Mouse (Mus musculus) hindbrain, embryonic 13.5 days (tissue): ENCODE data around the gene C1qtnf9. TPM values are rescaled to one million over a fixed set of nuclear protein-coding genes. Genes with fewer than 3 reads are reported as not detected.

ENCODE experiments used
- ATAC-seq: fragments of 200-750 bp; cut with Nextera tagmentation; 2 replicates; pipeline ENCODE4 v1.8.0; 2017; ENCODE audit warnings: moderate TSS enrichment; ENCODE audit not compliant: low FRiP score
- H3K27ac ChIP-seq: fragments of 300-500 bp; sonication (generic); 2 replicates; pipeline ENCODE4 v1.5.1; 2015; ENCODE audit warnings: inconsistent platforms, mild to moderate bottlenecking, moderate library complexity
- H3K27me3 ChIP-seq: fragments of 300-500 bp; sonication (generic); 2 replicates; pipeline ENCODE4 v1.6.1; 2015; ENCODE audit warnings: mild to moderate bottlenecking, inconsistent platforms
- H3K36me3 ChIP-seq: fragments of 300-500 bp; sonication (generic); 2 replicates; pipeline ENCODE4 v1.6.1; 2015; ENCODE audit warnings: mild to moderate bottlenecking, inconsistent platforms
- H3K4me1 ChIP-seq: fragments of 300-500 bp; sonication (generic); replicated peaks from 2 replicates; pipeline ENCODE4 v1.6.1; 2015; ENCODE audit warnings: inconsistent platforms
- H3K4me2 ChIP-seq: fragments of 300-500 bp; sonication (generic); 2 replicates; pipeline ENCODE4 v1.6.1; 2015; ENCODE audit warnings: inconsistent platforms, mild to moderate bottlenecking, moderate library complexity
- H3K4me3 ChIP-seq: fragments of 300-500 bp; sonication (generic); 2 replicates; pipeline ENCODE4 v1.5.1; 2015; ENCODE audit warnings: mild to moderate bottlenecking, inconsistent platforms
- H3K9ac ChIP-seq: fragments of 300-500 bp; sonication (generic); 2 replicates; pipeline ENCODE4 v1.6.1; 2015; ENCODE audit warnings: mild to moderate bottlenecking, inconsistent platforms
- H3K9me3 ChIP-seq: fragments of 300-500 bp; sonication (generic); 2 replicates; pipeline ENCODE4 v1.6.1; 2016; ENCODE audit warnings: inconsistent platforms
- WGBS: fragments of 180-500 bp; shearing (Covaris S2); methylation state at CpG from one replicate; pipeline ENCODE4 v1.1.7; 2015; 5-methylcytosine and 5-hydroxymethylcytosine counted together
- polyA plus RNA-seq: library from polyadenylated mRNA; unstranded; fragments of >200 nt; fragmentation: Nextera tagmentation; extraction: Ambion mirVana; gene quantifications from 2 replicates; pipeline ENCODE4 v1.2.1, GENCODE M21; 2015

Gene C1qtnf9
- polyA plus RNA-seq, result 0.12 and 0.23 TPM in 2 replicates

DNA sequence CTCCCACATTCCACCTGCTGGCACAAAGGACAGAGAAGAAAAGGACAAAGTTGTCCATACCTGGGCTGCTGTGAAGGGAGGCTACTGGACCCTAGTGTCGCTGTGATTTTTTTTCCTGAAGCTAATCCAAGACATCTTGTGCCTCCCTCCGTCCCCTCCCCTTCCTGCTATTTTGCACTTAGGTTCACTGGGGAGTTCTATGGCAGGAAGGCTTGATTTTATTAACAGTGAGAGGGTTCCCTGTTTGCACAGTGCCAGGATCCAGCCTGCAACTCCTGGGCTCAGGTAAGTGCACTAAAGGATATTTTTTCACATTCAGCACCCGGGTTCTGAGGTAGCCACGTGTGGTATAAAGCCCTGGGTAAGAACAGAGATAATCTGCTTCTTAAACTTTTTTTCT, at the start of gene C1qtnf9:
Gene C1qtnf9, plus strand, starts transcription at position 251 of the 400 bp plus-strand sequence.
- Histone ChIP-seq H3K9ac (no peak within 1 kb of the TSS), H3K4me3 (no peak within 1 kb of the TSS), H3K36me3 (no peaks in the 10 kb centered on the region), H3K27ac (no peak within 1 kb of the TSS), H3K27me3 (no peaks in the 10 kb centered on the region), H3K9me3 (no peaks in the 10 kb centered on the region), H3K4me2 (no peak within 1 kb of the TSS), H3K4me1 (0 out of 2 replicates have a peak, but pooled peaks cover 8% of the 10 kb centered on the region)
- ATAC-seq, result no peak
- 77% methylated on average over 4 of the region's 4 CpGs for WGBS

DNA sequence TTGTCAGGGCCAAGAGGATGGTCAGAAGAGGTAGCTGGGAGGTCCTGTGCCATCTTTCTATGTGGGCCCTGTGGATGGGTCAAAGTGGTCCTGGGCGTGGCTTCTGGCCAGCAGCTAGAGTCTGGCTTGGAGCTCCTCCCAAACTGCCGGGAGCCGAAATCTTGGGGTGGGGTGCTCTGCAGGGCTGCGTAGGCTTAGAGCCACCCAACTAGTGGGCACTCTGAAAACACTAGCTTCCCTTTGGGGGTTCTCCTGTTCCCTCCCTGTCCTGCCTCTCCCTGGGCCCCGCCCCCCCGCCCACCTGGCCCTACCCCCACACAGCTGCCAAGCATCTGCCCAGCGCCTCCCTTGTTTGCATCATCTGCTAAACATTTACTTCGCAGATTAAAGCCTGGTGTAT, 46.6 kb upstream of the C1qtnf9 start:
- Histone ChIP-seq H3K27ac (no peak overlapping the region), H3K9ac (no peak overlapping the region), H3K4me3 (no peak overlapping the region), H3K36me3 (no peaks in the 10 kb centered on the region), H3K4me1 (peaks cover 3% of the 10 kb centered on the region), H3K4me2 (no peak overlapping the region), H3K27me3 (no peaks in the 10 kb centered on the region), H3K9me3 (no peaks in the 10 kb centered on the region)
- no peak for ATAC-seq
- 66% methylated on average over 8 of the region's 8 CpGs for WGBS

DNA sequence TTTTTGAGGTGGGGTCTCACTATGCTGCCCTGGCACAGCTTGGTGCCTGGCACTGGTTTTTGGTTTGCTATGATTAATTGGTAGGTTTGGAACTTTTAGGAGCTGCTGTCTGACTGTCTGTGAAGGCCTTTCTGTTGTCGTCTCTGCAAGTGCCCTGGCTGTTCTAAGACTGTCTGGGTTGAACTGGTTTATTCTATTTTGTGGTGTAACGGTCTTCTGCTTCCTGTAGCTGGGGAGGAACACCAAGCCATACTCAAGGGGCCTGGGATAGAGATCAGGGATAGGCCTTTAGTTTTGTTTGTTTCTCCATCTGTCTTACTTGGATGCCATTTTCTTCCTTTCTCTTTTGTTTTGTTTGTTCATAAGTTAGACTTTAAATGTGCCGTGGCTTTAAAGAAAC, 46.0 kb upstream of the C1qtnf9 start:
- H3K4me2 ChIP-seq, result no peak overlapping the region
- no peak overlapping the region for H3K4me3 ChIP-seq
- no peak overlapping the region for H3K27ac ChIP-seq
- no peaks in the 10 kb centered on the region for H3K36me3 ChIP-seq
- H3K9ac ChIP-seq, result no peak overlapping the region
- H3K4me1 ChIP-seq, result peaks cover 3% of the 10 kb centered on the region
- no peaks in the 10 kb centered on the region for H3K9me3 ChIP-seq
- no peaks in the 10 kb centered on the region for H3K27me3 ChIP-seq
- 69% methylated on average over 3 of the region's 3 CpGs for WGBS
- no peak for ATAC-seq

DNA sequence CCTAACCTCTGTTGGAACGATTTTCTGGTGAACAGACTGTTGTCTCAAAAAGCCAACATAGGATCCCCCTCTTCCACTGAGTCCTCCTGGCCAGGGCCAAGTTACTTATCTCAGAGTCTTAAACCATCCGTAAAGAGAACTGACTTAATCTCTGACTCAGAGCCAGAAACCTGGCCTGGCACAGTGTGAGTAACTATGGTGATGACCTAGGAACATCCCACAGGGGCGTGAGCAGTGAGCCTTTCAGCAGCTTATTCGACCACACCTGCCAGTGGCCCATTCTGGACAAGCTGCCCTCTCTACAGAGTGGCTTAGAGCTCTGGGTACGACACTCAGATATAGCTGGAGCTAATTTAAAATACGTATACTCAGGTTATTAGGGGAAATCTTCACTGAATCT, 41.8 kb upstream of the C1qtnf9 start:
- no peak overlapping the region for H3K4me3 ChIP-seq
- H3K27ac ChIP-seq, result no peak overlapping the region
- H3K27me3 ChIP-seq, result no peaks in the 10 kb centered on the region
- no peak overlapping the region for H3K4me2 ChIP-seq
- H3K9ac ChIP-seq, result no peak overlapping the region
- peak; percentile 28; the same call in 1 of the 2 replicates for ATAC-seq
- H3K36me3 ChIP-seq, result peaks cover 6% of the 10 kb centered on the region; the same call in 1 of the 2 replicates
- H3K4me1 ChIP-seq, result peaks cover 3% of the 10 kb centered on the region
- 59% methylated on average over 6 of the region's 6 CpGs for WGBS
- H3K9me3 ChIP-seq, result no peaks in the 10 kb centered on the region

DNA sequence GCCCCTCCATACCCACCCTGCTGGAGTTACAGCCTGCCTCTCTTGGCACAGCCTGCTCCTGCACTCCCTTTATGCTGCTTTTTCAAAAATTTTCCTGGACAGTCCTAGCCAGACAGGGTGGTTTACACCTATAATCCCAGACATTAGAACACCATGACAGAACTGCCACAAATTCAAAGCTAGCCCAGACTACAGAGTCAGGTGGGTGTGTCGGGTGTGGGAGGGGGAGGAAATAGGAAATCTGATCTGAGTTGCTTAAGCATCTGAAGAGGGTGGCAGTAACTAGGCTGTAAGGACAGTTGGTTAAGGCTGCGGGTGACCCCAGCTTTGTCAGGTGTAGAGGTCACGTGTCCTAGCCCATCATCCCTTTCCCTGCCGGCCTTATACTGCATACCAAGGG, 40.8 kb upstream of the C1qtnf9 start:
- no peak overlapping the region for H3K9ac ChIP-seq
- no peaks in the 10 kb centered on the region for H3K27me3 ChIP-seq
- ATAC-seq, result no peak
- H3K4me2 ChIP-seq, result no peak overlapping the region
- no peaks in the 10 kb centered on the region for H3K9me3 ChIP-seq
- H3K4me1 ChIP-seq, result peaks cover 3% of the 10 kb centered on the region
- H3K36me3 ChIP-seq, result peaks cover 6% of the 10 kb centered on the region; the same call in 1 of the 2 replicates
- 82% methylated on average over 4 of the region's 4 CpGs for WGBS
- no peak overlapping the region for H3K4me3 ChIP-seq
- no peak overlapping the region for H3K27ac ChIP-seq

DNA sequence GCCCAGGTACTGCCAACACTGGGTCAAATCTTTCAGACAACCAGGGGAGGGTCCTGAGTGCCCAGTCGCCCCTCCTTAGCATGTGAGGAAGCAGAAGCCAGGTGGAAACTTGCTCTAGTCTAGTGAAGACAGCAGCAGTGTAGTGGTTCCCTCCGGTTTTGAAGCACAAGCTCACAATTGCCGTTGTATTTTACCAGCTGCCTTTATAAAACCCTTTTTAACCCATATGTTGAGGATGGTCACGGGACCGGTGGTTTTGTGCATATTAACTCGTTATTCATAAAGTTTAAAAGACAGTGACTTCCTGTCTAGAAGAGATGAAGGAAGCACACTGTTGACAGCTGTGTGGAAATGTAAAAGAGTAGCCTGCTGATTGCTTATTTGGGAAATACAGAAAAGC, 35.9 kb upstream of the C1qtnf9 start:
- no peak overlapping the region for H3K27ac ChIP-seq
- peaks cover 6% of the 10 kb centered on the region; the same call in 1 of the 2 replicates for H3K36me3 ChIP-seq
- no peaks in the 10 kb centered on the region for H3K27me3 ChIP-seq
- ATAC-seq, result no peak
- no peak overlapping the region for H3K4me3 ChIP-seq
- no peak overlapping the region for H3K9ac ChIP-seq
- WGBS, result 64% methylated on average over 6 of the region's 6 CpGs
- H3K9me3 ChIP-seq, result no peaks in the 10 kb centered on the region
- H3K4me2 ChIP-seq, result no peak overlapping the region
- peaks cover 43% of the 10 kb centered on the region for H3K4me1 ChIP-seq

DNA sequence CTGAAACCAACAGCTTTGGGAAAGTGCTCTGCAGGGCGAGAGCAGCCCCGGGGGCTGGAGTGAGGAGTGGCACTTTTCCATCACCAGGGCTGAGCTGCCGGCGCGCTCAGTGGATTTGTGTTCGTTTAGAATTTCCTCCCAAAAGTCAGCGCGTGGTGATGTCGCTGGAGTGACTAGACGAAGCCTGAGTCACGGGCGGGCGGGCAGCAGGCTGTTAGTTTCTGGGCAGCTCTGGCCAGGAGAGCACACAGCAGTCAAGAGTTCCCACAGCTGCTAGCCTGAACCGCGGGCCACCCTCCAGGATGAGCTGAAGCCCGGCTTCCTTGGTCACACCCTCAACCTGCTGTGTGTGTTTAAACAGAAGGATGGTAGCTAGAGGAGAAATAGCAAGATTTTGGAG, 35.1 kb upstream of the C1qtnf9 start:
- no peak for ATAC-seq
- Histone ChIP-seq H3K4me1 (peaks cover 48% of the 10 kb centered on the region), H3K27ac (peak overlapping the region; percentile 35; the same call in 1 of the 2 replicates), H3K36me3 (peaks cover 6% of the 10 kb centered on the region; the same call in 1 of the 2 replicates), H3K9ac (peak overlapping the region; percentile 43; the same call in 1 of the 2 replicates), H3K9me3 (no peaks in the 10 kb centered on the region), H3K27me3 (no peaks in the 10 kb centered on the region), H3K4me2 (peak overlapping the region; percentile 34; the same call in 1 of the 2 replicates), H3K4me3 (no peak overlapping the region)
- 26% methylated on average over 16 of the region's 16 CpGs for WGBS

DNA sequence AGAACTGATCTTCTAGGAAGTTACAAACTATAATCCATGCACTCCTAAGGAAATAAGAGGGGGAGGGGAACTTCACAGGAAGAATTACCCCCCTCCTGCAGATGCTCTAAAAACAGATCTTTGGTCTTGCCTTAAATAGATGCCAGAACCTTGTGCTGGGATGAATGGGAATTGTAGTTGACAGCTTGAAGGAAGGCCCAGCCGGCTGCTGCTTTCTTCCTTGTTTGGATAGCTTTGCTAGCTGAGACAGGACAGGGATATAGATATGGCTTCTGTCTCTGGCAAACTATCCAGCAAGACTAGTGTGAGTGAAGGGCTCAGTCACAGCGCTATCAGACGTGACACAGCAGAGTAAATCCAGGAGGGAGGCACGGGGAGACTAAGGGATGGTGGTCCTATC, 34.2 kb upstream of the C1qtnf9 start:
- H3K27ac ChIP-seq, result peak overlapping the region; percentile 30; the same call in 1 of the 2 replicates
- no peak for ATAC-seq
- peaks cover 54% of the 10 kb centered on the region for H3K4me1 ChIP-seq
- H3K27me3 ChIP-seq, result no peaks in the 10 kb centered on the region
- H3K4me2 ChIP-seq, result peak overlapping the region; percentile 34; the same call in 1 of the 2 replicates
- peaks cover 6% of the 10 kb centered on the region; the same call in 1 of the 2 replicates for H3K36me3 ChIP-seq
- H3K9ac ChIP-seq, result no peak overlapping the region
- no peak overlapping the region for H3K4me3 ChIP-seq
- no peaks in the 10 kb centered on the region for H3K9me3 ChIP-seq
- 67% methylated on average over 4 of the region's 4 CpGs for WGBS

DNA sequence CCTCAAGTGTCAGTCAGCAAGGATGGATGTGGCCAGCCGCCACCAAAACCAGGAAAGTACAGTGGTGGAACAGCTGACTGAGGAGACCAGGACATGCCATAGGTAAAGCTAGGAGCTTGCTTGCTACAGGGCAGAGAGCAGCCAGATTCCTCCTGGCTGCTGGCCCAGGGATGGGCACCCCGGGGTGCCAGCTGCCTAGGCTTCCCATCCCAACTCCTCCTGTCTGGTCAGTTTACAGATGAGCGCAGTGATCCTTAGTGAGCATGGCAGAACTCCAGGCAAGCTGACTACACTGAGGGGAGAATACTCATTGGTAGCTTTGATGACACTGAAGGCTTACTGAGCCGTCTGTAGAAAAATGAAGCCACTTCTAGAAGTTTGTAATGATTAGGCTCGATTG, 32.7 kb upstream of the C1qtnf9 start:
- Histone ChIP-seq H3K27me3 (no peaks in the 10 kb centered on the region), H3K9ac (no peak overlapping the region), H3K36me3 (no peaks in the 10 kb centered on the region), H3K4me1 (peaks cover 61% of the 10 kb centered on the region), H3K9me3 (no peaks in the 10 kb centered on the region), H3K4me3 (no peak overlapping the region), H3K27ac (0 out of 2 replicates have a peak overlapping the region, but pooled peaks have one; percentile 5), H3K4me2 (no peak overlapping the region)
- WGBS, result 60% methylated on average over 5 of the region's 5 CpGs
- no peak for ATAC-seq

DNA sequence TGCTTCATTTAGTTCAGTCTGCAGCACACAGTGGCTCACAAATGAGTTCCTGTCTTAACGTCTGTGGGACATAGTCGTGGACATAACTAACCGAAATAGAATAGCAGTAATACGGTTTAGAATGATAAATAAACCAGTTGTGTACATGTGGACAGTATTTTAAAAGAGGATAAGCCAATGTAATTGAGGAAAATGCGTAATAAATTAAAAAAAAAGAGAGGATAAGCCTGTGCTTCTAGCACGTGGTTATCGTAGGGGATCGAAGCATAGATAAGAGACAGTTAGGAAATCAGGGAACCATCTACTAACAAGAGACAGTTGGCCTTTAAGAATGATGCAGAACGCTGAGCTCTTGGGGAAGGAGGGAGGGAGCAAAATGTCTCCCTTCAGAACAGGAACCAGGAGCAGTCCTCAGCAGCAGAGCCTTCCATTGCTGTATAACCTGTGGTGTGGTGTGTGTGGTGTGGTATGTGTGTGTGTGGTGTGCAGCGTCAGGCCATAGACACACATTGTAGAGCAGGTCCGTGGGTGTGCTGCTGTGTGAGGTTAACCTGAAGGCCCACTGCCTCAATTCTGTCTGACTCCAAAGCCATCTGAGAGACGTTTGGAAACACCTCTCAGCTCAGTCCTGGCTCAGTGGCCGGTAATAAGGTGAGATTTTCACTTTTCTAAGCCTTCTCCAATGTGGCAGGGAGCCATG, 31.9 kb upstream of the C1qtnf9 start:
- Histone ChIP-seq H3K27me3 (no peaks in the 10 kb centered on the region), H3K27ac (peak overlapping the region; percentile 82), H3K4me3 (no peak overlapping the region), H3K9ac (0 out of 2 replicates have a peak overlapping the region, but pooled peaks have one; percentile 56), H3K4me2 (no peak overlapping the region), H3K4me1 (peaks cover 69% of the 10 kb centered on the region), H3K36me3 (no peaks in the 10 kb centered on the region), H3K9me3 (no peaks in the 10 kb centered on the region)
- ATAC-seq, result no peak
- WGBS, result 54% methylated on average over 13 of the region's 13 CpGs

DNA sequence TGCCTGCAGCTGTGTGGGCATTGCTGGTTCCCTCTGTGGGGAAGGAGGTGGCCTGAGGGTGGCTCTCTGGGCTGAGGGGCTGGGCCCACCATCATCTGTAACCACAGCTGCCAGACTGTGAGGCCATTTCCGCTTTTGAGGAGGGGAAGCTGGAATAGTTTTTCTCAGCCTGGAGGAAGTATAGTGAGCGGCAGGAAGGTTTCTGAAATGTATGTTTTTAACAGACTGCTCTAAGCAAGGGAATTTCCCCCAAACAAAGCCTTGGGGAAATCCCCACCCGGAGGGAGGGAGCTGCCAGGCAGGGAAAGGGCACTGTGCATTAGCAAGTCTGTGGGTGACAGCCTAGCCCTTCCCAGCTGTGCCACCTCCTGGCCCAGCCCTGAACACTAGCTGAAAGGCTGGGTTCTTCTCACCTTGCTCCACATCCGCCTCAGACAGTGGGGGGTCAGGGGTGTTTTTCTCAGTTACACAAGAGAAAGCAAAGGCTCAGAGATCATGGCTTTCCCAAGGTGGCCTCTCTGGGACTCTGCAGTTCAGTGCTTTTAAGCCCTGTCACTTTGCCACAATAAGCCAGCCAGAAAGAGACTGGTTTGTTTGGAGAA, 31.2 kb upstream of the C1qtnf9 start:
- peak overlapping the region; percentile 82 for H3K27ac ChIP-seq
- peaks cover 76% of the 10 kb centered on the region for H3K4me1 ChIP-seq
- 9% methylated on average over 4 of the region's 4 CpGs for WGBS
- 0 out of 2 replicates have a peak overlapping the region, but pooled peaks have one; percentile 7 for H3K4me2 ChIP-seq
- 0 out of 2 replicates have a peak overlapping the region, but pooled peaks have one; percentile 56 for H3K9ac ChIP-seq
- ATAC-seq, result peak; percentile 44; the same call in 1 of the 2 replicates
- H3K4me3 ChIP-seq, result no peak overlapping the region
- no peaks in the 10 kb centered on the region for H3K9me3 ChIP-seq
- no peaks in the 10 kb centered on the region for H3K27me3 ChIP-seq
- no peaks in the 10 kb centered on the region for H3K36me3 ChIP-seq

DNA sequence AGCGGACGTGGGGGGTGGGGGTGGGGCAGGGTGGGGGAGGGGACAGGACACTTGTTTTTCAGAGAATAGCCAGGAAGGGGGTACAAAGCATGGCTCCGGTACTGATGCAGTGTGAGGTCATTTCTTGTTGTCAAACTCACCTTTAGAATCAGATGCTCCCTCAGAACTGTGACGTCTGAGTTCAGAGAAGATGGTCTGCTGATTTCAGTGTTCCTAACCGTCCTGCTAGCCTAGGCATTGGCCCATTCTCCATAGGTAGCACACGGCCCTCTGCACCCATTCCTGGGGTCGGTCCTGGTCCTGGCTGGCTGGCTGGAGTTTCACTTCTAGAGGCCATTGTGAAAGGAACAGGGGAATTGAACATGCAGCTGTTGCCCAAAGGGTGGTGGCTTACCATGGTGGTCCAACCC, 30.7 kb upstream of the C1qtnf9 start:
- no peak overlapping the region for H3K4me2 ChIP-seq
- H3K27ac ChIP-seq, result peak overlapping the region; percentile 82
- H3K27me3 ChIP-seq, result no peaks in the 10 kb centered on the region
- H3K36me3 ChIP-seq, result no peaks in the 10 kb centered on the region
- H3K4me1 ChIP-seq, result peaks cover 81% of the 10 kb centered on the region
- no peak overlapping the region for H3K4me3 ChIP-seq
- no peaks in the 10 kb centered on the region for H3K9me3 ChIP-seq
- no peak overlapping the region for H3K9ac ChIP-seq
- WGBS, result 17% methylated on average over 7 of the region's 7 CpGs
- ATAC-seq, result no peak
